Mouse (Mus musculus) right cerebral cortex, postnatal 25 days (tissue): ENCODE data around the gene Mat2a.
A peak's percentile ranks its signal among the peaks of the same experiment; 100 is the strongest.
"Not testable (repeated sequence)": the region's sequence is repeated elsewhere in the genome, so short reads cannot be mapped to it uniquely, and the experiment has no call there.

Experiments
- DNase-seq: peaks from one replicate; pipeline ENCODE4 v3.0.0; 2022

Mat2a gene

DNA sequence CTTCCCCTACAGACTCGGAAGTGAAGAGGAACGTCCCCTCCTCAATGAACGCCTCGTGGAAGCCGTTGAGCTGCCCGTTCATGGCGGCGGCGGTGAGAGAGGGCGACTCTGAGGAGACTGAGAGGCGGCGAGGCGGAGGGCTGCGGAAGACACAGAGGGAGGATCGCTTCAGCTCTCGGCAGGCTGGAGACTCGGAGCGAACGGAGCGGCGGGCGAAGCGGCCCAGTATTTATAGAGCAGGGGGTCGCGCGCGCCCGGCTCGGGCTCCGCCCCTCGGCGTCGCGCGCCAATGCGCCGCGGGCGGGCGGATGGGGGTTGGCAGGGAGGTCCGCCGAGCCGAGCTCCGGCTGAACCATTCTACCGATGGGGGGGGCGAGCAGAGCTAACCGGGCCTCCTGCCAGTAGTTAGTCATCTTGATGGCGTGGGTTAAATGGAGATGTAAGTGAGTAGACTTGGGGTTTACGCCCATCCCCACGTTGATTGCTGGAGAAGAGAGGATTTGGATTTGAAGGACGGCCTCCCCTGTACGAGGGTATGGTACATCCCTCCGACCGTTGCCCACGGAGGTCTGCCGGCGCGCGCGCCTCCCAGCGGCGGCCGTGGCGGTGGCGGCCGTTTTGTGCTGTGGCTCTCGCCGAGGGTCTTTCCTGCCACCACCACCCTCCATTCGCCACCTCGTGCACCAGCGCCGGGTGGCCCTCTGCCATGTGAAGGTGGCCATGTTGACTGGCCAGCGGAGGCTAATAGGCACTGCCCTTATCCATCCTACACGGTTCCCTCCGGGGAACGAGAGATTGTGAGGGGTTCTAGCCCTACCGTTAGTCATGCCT is at the start of gene Mat2a:
Gene Mat2a (minus strand): TSS at position 204 of the 831 bp plus-strand sequence.
- peak; percentile 98 for DNase-seq

- DNase-seq: no peak
These were observed 49.5 kb upstream of the Mat2a start for GRCm38 (mm10) chr6:72488850-72489249.

DNA sequence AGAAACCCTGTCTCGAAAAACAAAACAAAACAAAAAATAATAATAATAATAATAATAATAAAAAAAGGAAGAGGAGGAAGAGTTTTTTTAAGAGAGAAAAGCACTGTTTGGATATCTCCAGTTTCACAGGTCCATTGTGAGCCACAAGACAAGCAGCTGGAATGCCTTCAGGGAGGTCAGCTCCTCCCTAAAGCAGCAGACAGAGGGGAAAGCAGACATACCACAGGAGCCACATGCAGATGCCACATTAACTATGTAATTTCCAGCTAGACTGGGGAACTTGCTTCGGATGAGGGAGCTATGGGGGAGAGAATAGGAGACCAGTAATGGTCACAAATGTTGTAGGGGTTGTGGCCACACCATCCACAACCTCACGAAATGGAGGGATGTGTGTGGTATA is 47.9 kb upstream of the Mat2a start:
- DNase-seq: no peak

- DNase-seq: no peak
These were observed 46.9 kb upstream of the Mat2a start for GRCm38 (mm10) chr6:72486307-72486706.

- no peak for DNase-seq
These were observed 45.5 kb upstream of the Mat2a start for GRCm38 (mm10) chr6:72484887-72485286.

- no peak for DNase-seq
These were observed 42.8 kb upstream of the Mat2a start for GRCm38 (mm10) chr6:72482156-72482555.

- DNase-seq: no peak
These were observed 41.0 kb upstream of the Mat2a start for GRCm38 (mm10) chr6:72480422-72480702.

DNA sequence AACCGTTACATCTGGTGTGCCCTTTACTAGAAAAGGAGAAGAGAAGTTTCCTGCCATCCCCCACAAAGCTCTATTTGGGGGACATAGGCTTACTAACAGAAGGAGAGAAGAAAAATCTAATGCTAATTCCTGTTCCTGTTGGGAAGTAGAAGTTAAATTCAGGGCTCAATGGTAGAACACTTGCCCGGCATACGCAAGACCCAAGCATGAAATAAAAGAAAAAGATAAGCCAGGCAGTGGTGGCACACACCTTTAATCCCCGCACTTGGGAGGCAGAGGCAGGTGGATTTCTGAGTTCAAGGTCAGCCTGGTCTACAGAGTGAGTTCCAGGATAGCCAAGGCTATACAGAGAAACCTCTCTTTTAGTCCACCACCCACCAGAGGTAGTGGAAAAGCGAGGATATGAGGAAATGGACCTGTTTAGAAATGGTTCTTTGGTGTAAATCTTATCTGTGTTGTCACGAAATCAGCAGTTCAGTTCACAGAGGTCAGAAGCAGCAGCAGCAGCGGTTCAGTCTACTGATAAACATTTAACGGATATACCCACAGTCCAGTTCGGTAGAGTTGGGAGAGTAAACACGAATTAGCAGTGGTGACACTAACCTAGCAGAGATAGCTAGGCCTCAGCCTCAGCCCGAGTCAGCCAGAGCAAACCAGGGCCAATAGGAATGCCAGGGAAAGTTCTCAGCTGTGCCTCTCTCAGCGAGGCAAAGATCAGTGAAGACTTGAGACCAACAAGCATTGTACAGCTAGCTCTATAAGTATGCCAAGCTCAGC is 40.5 kb upstream of the Mat2a start:
- DNase-seq: no peak

DNA sequence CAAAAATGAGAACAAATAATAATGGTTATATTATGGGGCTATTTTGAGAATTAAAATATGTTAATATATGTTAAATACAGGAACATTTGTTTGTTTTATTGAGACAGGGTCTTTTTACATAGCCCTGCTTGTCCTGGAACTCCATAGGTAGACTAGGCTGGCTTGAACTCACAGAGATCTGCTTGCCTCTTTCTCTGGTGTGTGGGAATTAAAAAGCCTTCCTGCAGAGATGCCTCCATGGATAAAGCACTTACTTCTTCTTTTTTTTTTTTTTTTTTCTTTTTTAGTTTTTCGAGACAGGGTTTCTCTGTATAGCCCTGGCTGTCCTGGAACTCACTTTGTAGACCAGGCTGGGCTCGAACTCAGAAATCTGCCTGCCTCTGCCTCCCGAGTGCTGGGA is 39.3 kb upstream of the Mat2a start:
- DNase-seq: not testable (repeated sequence)

DNA sequence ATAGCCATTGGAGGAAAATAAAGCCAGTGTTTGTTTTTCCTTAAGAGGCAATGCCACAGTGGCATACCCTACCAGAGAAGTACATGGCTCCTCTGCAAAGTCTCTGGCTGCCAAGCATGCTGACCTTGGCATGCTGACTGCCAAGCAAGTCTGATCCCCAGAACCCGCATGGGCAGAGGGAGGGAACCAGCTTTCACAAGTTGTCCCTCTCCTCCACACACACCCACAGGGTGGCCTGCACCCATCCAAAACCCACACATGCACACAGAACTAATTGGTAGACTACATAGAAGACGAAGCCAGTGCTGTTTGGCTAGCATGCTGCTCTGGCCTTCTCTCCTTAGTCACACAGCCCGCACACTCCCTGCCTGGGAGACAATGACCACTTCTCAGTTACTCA is 38.3 kb upstream of the Mat2a start:
- no peak for DNase-seq

GRCm38 (mm10) chr6:72476836-72477235 is 37.5 kb upstream of the Mat2a start:
- no peak for DNase-seq

DNA sequence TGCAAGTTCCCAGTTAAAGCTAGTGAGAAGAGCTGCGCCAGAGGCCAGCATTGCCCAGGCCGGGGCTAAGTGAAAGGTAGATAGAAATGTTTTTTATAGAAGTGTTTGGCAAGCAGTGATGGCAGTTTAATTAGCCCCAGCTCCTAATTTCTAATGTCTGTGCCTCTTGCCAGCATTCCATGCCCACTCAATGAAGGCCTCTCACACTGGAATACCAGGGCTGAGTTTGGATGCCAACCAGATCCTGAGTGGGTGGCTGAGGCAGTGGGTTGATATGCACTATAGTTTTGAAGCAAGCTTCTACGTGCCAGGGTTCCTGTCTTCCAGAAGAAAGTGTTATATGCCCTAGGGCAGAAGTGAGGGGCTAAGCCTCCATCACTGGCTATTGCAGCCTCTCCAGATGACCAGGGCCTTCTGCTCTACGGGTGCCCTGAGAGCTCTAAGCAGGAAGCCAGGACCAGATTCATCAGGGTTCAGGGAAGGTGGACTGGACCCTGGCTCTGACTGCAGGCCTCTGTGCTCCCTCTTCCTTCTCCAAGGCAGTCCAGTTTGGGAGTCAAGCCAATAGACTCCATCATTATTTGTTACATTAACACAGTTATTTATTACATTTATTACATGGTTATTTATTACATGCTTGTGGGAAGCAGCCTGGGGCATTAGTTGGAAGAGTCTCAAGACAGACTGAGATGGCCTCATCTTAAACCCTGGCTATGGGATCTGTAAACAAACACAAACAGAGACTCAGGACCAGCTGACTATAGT is 36.0 kb upstream of the Mat2a start:
- peak; percentile 35 for DNase-seq

GRCm38 (mm10) chr6:72473264-72474041 is 34.1 kb upstream of the Mat2a start:
- no peak for DNase-seq

DNA sequence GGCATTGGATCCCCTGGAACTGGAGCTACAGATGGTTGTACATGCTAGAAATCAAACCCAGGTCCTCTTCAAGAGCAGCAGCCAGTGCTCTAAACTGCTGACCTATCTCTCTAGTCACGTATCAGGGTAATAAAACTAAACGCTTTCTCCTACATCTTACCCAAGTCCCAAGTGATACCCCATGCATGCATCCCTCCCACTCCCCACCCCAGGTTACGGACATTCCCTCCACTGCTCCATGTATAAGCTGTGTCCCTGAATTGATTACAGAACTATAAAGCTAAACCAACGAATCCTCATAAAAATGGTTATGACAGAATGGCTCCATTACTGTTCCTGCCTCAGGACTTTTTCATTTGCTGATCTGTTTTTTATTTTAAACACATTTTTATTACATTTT is 26.8 kb upstream of the Mat2a start:
- no peak for DNase-seq

- no peak for DNase-seq
These were observed 26.2 kb upstream of the Mat2a start for GRCm38 (mm10) chr6:72465361-72466157.

DNA sequence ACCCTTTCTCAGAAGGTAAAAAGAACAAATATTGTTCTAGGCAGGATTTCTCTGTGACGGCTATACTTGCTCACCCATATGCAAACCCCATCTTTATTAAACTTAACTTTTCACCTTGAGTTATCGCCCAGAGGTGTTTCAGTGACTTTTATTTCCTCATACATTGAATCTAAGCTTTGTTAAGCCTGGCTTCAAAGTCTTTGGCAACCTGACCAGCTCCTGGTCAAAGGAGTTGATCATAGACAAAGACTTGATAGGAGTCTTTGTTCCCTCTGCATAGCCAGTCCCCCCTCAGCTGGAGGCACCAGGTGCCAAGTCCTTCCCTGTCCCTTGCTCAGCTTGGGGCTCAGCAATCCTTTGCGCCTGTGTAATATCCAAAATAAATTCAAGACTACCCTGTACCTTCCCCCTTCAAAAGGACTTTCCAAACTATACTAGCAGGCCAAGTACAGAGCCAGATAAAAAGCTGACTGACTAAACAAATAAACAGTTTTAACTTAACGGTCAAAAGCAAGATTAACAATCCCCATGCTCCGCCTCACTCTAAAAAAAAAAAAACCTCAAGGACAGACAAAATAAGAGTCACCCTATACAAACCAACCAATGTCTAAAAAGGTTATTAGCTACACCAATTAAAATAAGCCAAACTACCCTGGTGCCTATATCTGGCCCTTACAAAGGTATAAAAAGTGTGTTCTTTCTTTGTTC is 23.3 kb upstream of the Mat2a start:
- not testable (repeated sequence) for DNase-seq

- no peak for DNase-seq
These were observed 20.9 kb upstream of the Mat2a start for GRCm38 (mm10) chr6:72460036-72460801.

DNA sequence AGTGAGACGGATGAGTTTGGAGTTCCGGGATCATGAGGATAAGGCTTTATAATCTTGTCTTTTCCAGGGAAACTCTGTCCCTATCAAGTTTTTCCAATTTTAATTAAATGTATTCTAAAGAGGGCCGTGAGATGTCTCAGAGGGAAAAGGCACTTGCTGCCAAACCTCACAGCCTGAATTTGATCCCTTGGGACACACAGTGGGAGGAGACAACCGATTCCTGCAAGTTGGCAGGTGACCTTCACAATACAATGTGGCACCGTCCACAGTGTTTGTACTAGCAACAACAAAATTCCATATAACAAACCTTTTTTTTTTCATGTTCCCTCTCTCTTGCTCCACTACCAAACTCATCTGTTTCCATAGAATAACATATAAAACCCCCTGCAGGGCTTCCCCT is 19.6 kb upstream of the Mat2a start:
- no peak for DNase-seq

GRCm38 (mm10) chr6:72458418-72458817 is 19.1 kb upstream of the Mat2a start:
- no peak for DNase-seq

DNA sequence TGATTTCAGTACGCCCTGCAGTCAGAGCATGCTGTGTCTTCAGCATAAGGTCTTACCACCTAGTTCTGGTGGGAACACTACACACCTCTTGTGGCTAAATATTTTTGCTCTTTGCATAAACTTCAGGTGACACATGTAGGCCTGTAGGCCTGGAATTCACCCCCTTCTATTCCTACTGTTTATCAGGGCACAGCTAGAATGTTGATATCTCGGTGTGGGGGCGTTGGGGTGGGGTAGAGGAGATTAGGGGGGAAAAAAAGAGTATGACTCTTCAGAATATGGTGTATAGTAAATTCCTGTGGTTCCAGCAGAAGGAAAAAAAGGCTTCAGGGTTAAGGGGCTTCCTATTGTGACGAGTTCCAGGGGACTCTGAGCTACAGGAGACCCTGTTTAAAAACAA is 17.2 kb upstream of the Mat2a start:
- DNase-seq: no peak
